Mouse (Mus musculus): ENCODE data around the gene Slc22a21.

DNA sequence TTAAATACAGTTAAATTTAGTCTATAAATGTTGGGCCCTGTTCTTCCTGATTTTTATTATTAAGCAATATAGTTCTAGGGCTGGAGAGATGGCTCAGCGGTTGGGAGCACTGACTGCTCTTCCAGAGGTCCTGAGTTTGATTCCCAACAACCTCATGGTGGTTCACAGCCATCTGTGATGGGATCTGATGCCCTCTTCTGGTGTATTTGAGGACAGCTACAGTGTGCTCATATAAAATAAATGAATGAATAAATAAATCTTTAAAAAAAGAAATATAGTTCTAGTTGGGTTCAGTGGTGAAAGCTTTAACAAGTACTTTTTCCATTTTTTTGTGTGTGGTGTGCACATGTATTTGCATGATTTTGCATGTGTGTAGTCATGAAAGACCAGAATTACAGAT lies 9.1 kb upstream of the Slc22a21 start:
- TF ChIP-seq CTCF (conservative IDR thresholded peaks at IDR 0.05; ENCODE audit: low read length) (no peak), NANOG (IDR thresholded peaks at IDR 0.05; ENCODE audit: borderline replicate concordance, low read length) (no peak), POU5F1 (IDR thresholded peaks at IDR 0.05; ENCODE audit: borderline replicate concordance, low read length) (no peak)
